In genomic region chr9:64178974-64179646, GRCm38 (mm10) we compare ENCODE assay signal across 8 mouse cellular contexts. TPM values are rescaled to one million over a fixed set of nuclear protein-coding genes. Genes with fewer than 3 reads are reported as not detected.
DNase-seq lines count a peak whose midpoint lies in the region; ATAC-seq and TF ChIP-seq lines count a peak whose summit lies in the region.

Snapc5 (plus strand) TSS chr9:64179274.

- TF ChIP-seq POLR2A in CH12.LX (IDR thresholded peaks at IDR 0.05; ENCODE audit: low read depth, low read length), result peak; percentile 88
- TF ChIP-seq POLR2A in testis, adult 2 months (IDR thresholded peaks at IDR 0.05; ENCODE audit: control insufficient read depth, low read depth, low read length), result peak; percentile 68

- dilution Hi-C loops in CH12.LX (cut with MboI; ENCODE audit: extremely low pct_ligation_motif_present, extremely low pct_unique_long_range_greater_than_20kb, low sequenced_read_pairs), result no loop called here

- peak; percentile 93 for ATAC-seq in forebrain, embryonic 12.5 days (ENCODE audit: low FRiP score)
- peak; percentile 97 for ATAC-seq in heart, postnatal 0 days (ENCODE audit: insufficient read depth, low read depth)
- peak; percentile 93 for ATAC-seq in liver, embryonic 16.5 days (ENCODE audit: low read depth)
- ATAC-seq in neural tube, embryonic 13.5 days (ENCODE audit: low read depth), result peak; percentile 96

- peak in 1 of 2 experiments; percentile 69; a peak in 3 of 4 replicates for TF ChIP-seq CTCF in CH12.LX (conservative IDR thresholded peaks at IDR 0.05 in 1 of 2, IDR thresholded peaks at IDR 0.05 in 1 of 2; ENCODE audit: low read depth in 2 of 2, low read length in 2 of 2)
- peak; percentile 58 for TF ChIP-seq CTCF in heart, postnatal 0 days (IDR thresholded peaks at IDR 0.05; ENCODE audit: low read depth)
- TF ChIP-seq CTCF in testis, adult 2 months (IDR thresholded peaks at IDR 0.05; ENCODE audit: control insufficient read depth, insufficient read depth, insufficient replicate concordance, low read depth, low read length), result peak; percentile 13; the same call in 1 of the 2 replicates

- in situ Hi-C loops in CH12.LX (cut with MboI; ENCODE audit: low pct_ligation_motif_present, low pct_unique_long_range_greater_than_20kb, low sequenced_read_pairs), result no loop called here

- peaks cover 57 to 80% of the 10 kb centered on the region in 2 experiments for H3K36me3 ChIP-seq in CH12.LX (replicated peaks in 1 of 2; ENCODE audit: control insufficient read depth in 1 of 2, insufficient read depth in 1 of 2, low read length in 1 of 2)
- peaks cover 69% of the 10 kb centered on the region for H3K36me3 ChIP-seq in forebrain, embryonic 12.5 days (replicated peaks)
- peaks cover 71% of the 10 kb centered on the region for H3K36me3 ChIP-seq in heart, postnatal 0 days (replicated peaks; ENCODE audit: control insufficient read depth, insufficient read depth, low read length)
- peaks cover 48% of the 10 kb centered on the region for H3K36me3 ChIP-seq in liver, embryonic 16.5 days (ENCODE audit: control insufficient read depth, insufficient read depth)
- H3K36me3 ChIP-seq in neural tube, embryonic 13.5 days, result peaks cover 76% of the 10 kb centered on the region
- H3K36me3 ChIP-seq in testis, adult 2 months (ENCODE audit: control insufficient read depth, insufficient read depth, low read length), result no peaks in the 10 kb centered on the region; the same call in 1 of the 2 replicates

- H3K4me2 ChIP-seq in CH12.LX (ENCODE audit: insufficient read depth, low read depth, poor library complexity, severe bottlenecking), result peak within 1 kb of the TSS; percentile 95
- H3K4me2 ChIP-seq in forebrain, embryonic 12.5 days, result peak within 1 kb of the TSS; percentile 64
- H3K4me2 ChIP-seq in heart, postnatal 0 days (ENCODE audit: low read depth, low read length), result peak within 1 kb of the TSS; percentile 57
- peak within 1 kb of the TSS; percentile 84 for H3K4me2 ChIP-seq in liver, embryonic 16.5 days (ENCODE audit: low read depth, low read length)
- H3K4me2 ChIP-seq in neural tube, embryonic 13.5 days, result peak within 1 kb of the TSS; percentile 61

- peak; percentile 56 for TF ChIP-seq RAD21 in CH12.LX (IDR thresholded peaks at IDR 0.05; ENCODE audit: low read depth, low read length)

- under 1% methylated on average over 35 of the region's 35 CpGs for WGBS in forebrain, embryonic 12.5 days
- under 1% methylated on average over 35 of the region's 35 CpGs for WGBS in heart, postnatal 0 days
- under 1% methylated on average over 35 of the region's 35 CpGs for WGBS in liver, embryonic 16.5 days (ENCODE audit: insufficient replicate concordance)
- under 1% methylated on average over 35 of the region's 35 CpGs for WGBS in neural tube, embryonic 13.5 days

- H3K27ac ChIP-seq in CH12.LX (ENCODE audit: insufficient read depth, low read depth), result peak within 1 kb of the TSS; percentile 64
- peak within 1 kb of the TSS; percentile 83 for H3K27ac ChIP-seq in forebrain, embryonic 12.5 days
- peak within 1 kb of the TSS; percentile 81 for H3K27ac ChIP-seq in heart, postnatal 0 days (ENCODE audit: low read depth)
- H3K27ac ChIP-seq in liver, embryonic 16.5 days (ENCODE audit: low read length), result peak within 1 kb of the TSS; percentile 76
- H3K27ac ChIP-seq in neural tube, embryonic 13.5 days (replicated peaks), result peak within 1 kb of the TSS; percentile 75
- peak within 1 kb of the TSS; percentile 69 for H3K27ac ChIP-seq in testis, adult 2 months (ENCODE audit: control insufficient read depth, insufficient read depth, low read depth, low read length)

- H3K4me1 ChIP-seq in CH12.LX (ENCODE audit: control insufficient read depth in 1 of 2, insufficient read depth in 2 of 2), result peaks cover 2 to 35% of the 10 kb centered on the region in 2 experiments; a peak in 3 of 4 replicates
- peaks cover 24% of the 10 kb centered on the region for H3K4me1 ChIP-seq in forebrain, embryonic 12.5 days
- peaks cover 8% of the 10 kb centered on the region for H3K4me1 ChIP-seq in heart, postnatal 0 days (ENCODE audit: control insufficient read depth, insufficient read depth)
- peaks cover 19% of the 10 kb centered on the region for H3K4me1 ChIP-seq in liver, embryonic 16.5 days (ENCODE audit: control insufficient read depth, low read depth, low read length)
- peaks cover 29% of the 10 kb centered on the region for H3K4me1 ChIP-seq in neural tube, embryonic 13.5 days (replicated peaks)
- peaks cover 2% of the 10 kb centered on the region; the same call in 1 of the 2 replicates for H3K4me1 ChIP-seq in testis, adult 2 months (ENCODE audit: control insufficient read depth, insufficient read depth, low read length)

- H3K27me3 ChIP-seq in CH12.LX (replicated peaks), result no peaks in the 10 kb centered on the region
- H3K27me3 ChIP-seq in forebrain, embryonic 12.5 days, result no peaks in the 10 kb centered on the region
- no peaks in the 10 kb centered on the region for H3K27me3 ChIP-seq in heart, postnatal 0 days (ENCODE audit: control insufficient read depth, insufficient read depth, low read length)
- no peaks in the 10 kb centered on the region for H3K27me3 ChIP-seq in liver, embryonic 16.5 days (ENCODE audit: control insufficient read depth, insufficient read depth, low read depth, low read length)
- H3K27me3 ChIP-seq in neural tube, embryonic 13.5 days, result no peaks in the 10 kb centered on the region
- no peaks in the 10 kb centered on the region for H3K27me3 ChIP-seq in testis, adult 2 months (ENCODE audit: control insufficient read depth, insufficient read depth, low read length)

- peak within 1 kb of the TSS; percentile 48 to 66 (median 66) for H3K4me3 ChIP-seq in CH12.LX (replicated peaks in 1 of 3; ENCODE audit: low read depth in 2 of 3, low read length in 2 of 3, poor library complexity in 1 of 3)
- H3K4me3 ChIP-seq in forebrain, embryonic 12.5 days (replicated peaks), result peak within 1 kb of the TSS; percentile 67
- peak within 1 kb of the TSS; percentile 62 for H3K4me3 ChIP-seq in heart, postnatal 0 days (ENCODE audit: low read depth, low read length)
- H3K4me3 ChIP-seq in liver, embryonic 16.5 days (ENCODE audit: low read depth, low read length), result peak within 1 kb of the TSS; percentile 85
- peak within 1 kb of the TSS; percentile 60 for H3K4me3 ChIP-seq in neural tube, embryonic 13.5 days
- peak within 1 kb of the TSS; percentile 93 for H3K4me3 ChIP-seq in testis, adult 2 months (ENCODE audit: control insufficient read depth, low read depth, low read length)

- H3K79me2 ChIP-seq in CH12.LX (replicated peaks; ENCODE audit: control insufficient read depth, extremely low read depth, insufficient read depth, poor library complexity, severe bottlenecking), result peaks cover 40% of the 10 kb centered on the region

- no peaks in the 10 kb centered on the region for H3K9me3 ChIP-seq in CH12.LX (replicated peaks; ENCODE audit: low read length)
- H3K9me3 ChIP-seq in forebrain, embryonic 12.5 days, result no peaks in the 10 kb centered on the region
- no peaks in the 10 kb centered on the region for H3K9me3 ChIP-seq in heart, postnatal 0 days (replicated peaks; ENCODE audit: control insufficient read depth, low read length)
- H3K9me3 ChIP-seq in liver, embryonic 16.5 days (replicated peaks; ENCODE audit: control insufficient read depth, low read length), result no peaks in the 10 kb centered on the region
- H3K9me3 ChIP-seq in neural tube, embryonic 13.5 days, result no peaks in the 10 kb centered on the region

- peak within 1 kb of the TSS; percentile 28 for H3K9ac ChIP-seq in CH12.LX (ENCODE audit: insufficient read depth, low read depth)
- peak within 1 kb of the TSS; percentile 61 for H3K9ac ChIP-seq in forebrain, embryonic 12.5 days
- H3K9ac ChIP-seq in heart, postnatal 0 days (replicated peaks; ENCODE audit: low read depth, low read length), result peak within 1 kb of the TSS; percentile 49
- peak within 1 kb of the TSS; percentile 84 for H3K9ac ChIP-seq in liver, embryonic 16.5 days (ENCODE audit: low read depth, low read length)
- peak within 1 kb of the TSS; percentile 72 for H3K9ac ChIP-seq in neural tube, embryonic 13.5 days

- TF ChIP-seq EP300 in CH12.LX (IDR thresholded peaks at IDR 0.05; ENCODE audit: low read length), result no peak
- no peak for TF ChIP-seq EP300 in heart, postnatal 0 days (IDR thresholded peaks at IDR 0.05; ENCODE audit: low read depth)

- DNase-seq in CH12.LX (ENCODE audit: extremely low read depth), result peak; percentile 95
- peak; percentile 92 for DNase-seq in c-Kit-positive CD71-positive TER-119-negative erythroid progenitor cells, embryonic 14.5 days (ENCODE audit: low read depth)
- DNase-seq in heart, postnatal 0 days (ENCODE audit: low spot score), result peak; percentile 95
- peak; percentile 94 to 97 for DNase-seq in kidney, postnatal 4 days

TF ChIP-seq in CH12.LX, 34 proteins besides CTCF, POLR2A, EP300 and RAD21 (continues in another document):
- TF ChIP-seq UBTF (IDR thresholded peaks at IDR 0.05; ENCODE audit: low read depth, low read length), result no peak
- TF ChIP-seq NRF1 (IDR thresholded peaks at IDR 0.05; ENCODE audit: low read depth, low read length), result 0 out of 2 replicates have a peak, but pooled peaks have one; percentile 23
- 0 out of 2 replicates have a peak, but pooled peaks have one; percentile 45 for TF ChIP-seq E2F4 (IDR thresholded peaks at IDR 0.05; ENCODE audit: insufficient replicate concordance, low read depth, low read length)
- TF ChIP-seq MXI1 (IDR thresholded peaks at IDR 0.05; ENCODE audit: low read depth, low read length), result peak; percentile 78; the same call in 1 of the 2 replicates
- TF ChIP-seq USF2 (conservative IDR thresholded peaks at IDR 0.05; ENCODE audit: low read depth, low read length), result no peak
- peak; percentile 72; the same call in 1 of the 2 replicates for TF ChIP-seq MAZ (IDR thresholded peaks at IDR 0.05; ENCODE audit: low read depth, low read length)
- TF ChIP-seq ZMIZ1 (IDR thresholded peaks at IDR 0.05; ENCODE audit: low read depth, low read length), result peak; percentile 84; the same call in 1 of the 2 replicates
- no peak for TF ChIP-seq PAX5 (IDR thresholded peaks at IDR 0.05; ENCODE audit: low read length)
- 0 out of 2 replicates have a peak, but pooled peaks have one; percentile 17 for TF ChIP-seq JUN (IDR thresholded peaks at IDR 0.05; ENCODE audit: insufficient read depth, low read depth, low read length)
- 0 out of 2 replicates have a peak, but pooled peaks have one; percentile 22 for TF ChIP-seq KAT2A (IDR thresholded peaks at IDR 0.05; ENCODE audit: insufficient replicate concordance, low read length)
- TF ChIP-seq NELFE (IDR thresholded peaks at IDR 0.05; ENCODE audit: low read depth, low read length), result peak; percentile 68

RNA-seq across cellular contexts. Expression of gene Snapc5, which starts in this region (rescaled TPM):
- total RNA-seq in CH12.LX (2012; rRNA removed) (16.7 and 21.3 TPM in 2 replicates), CH12.LX (2014; rRNA removed) (34.3 and 38.2 TPM in 2 replicates)
- 24.9 and 33.3 TPM in 2 replicates for polyA plus RNA-seq in CH12.LX (2012; ENCODE audit: insufficient read length, low read depth)
- 35.1 and 35.9 TPM in 2 replicates for polyA plus RNA-seq in forebrain, embryonic 12.5 days (2016; fragmentation: Nextera tagmentation; extraction: Ambion mirVana)
- 2.5 and 4.2 TPM in 2 replicates for total RNA-seq in heart, postnatal 0 days (2014; rRNA removed; ENCODE audit: low replicate concordance)
- polyA plus RNA-seq in heart, postnatal 0 days (2015; fragmentation: Nextera tagmentation; extraction: Ambion mirVana), result 31.7 and 32.0 TPM in 2 replicates
- 10.1 and 11.6 TPM in 2 replicates for polyA plus RNA-seq in liver, embryonic 16.5 days (2015; fragmentation: Nextera tagmentation; extraction: Ambion mirVana)
- polyA plus RNA-seq in neural tube, embryonic 13.5 days (2015; fragmentation: Nextera tagmentation; extraction: Ambion mirVana), result 38.4 and 43.0 TPM in 2 replicates
- 12.8 and 14.1 TPM in 2 replicates for polyA plus RNA-seq in testis, adult 2 months (2012; rRNA removed)

Comparison
In these comparisons a context has a peak if more than half of its experiments do, and no peak if none do; other contexts are left out.
1. Peak in every context shown above with its lines: DNase-seq, ATAC-seq, H3K4me3 ChIP-seq and H3K27ac ChIP-seq.
2. H3K9ac ChIP-seq: peak in every context shown above with its lines; median percentile 84 in liver, embryonic 16.5 days; 72 in neural tube, embryonic 13.5 days; 61 in forebrain, embryonic 12.5 days; 49 in heart, postnatal 0 days; 28 in CH12.LX.